Mouse (Mus musculus) hindbrain, postnatal 0 days (tissue): ENCODE results near the gene Fcgr2b. TPM values are rescaled to one million over a fixed set of nuclear protein-coding genes. Genes with fewer than 3 reads are reported as not detected.
"Not testable (repeated sequence)": the region's sequence is repeated elsewhere in the genome, so short reads cannot be mapped to it uniquely, and the experiment has no call there.

ENCODE experiments used
- ATAC-seq: fragments of 200-750 bp; cut with Nextera tagmentation; 2 replicates; pipeline ENCODE4 v1.8.0; 2017; ENCODE audit warnings: mild to moderate bottlenecking, moderate TSS enrichment, moderate library complexity
- DNase-seq: peaks from one replicate; pipeline ENCODE4 v3.0.0-alpha.2; 2015; ENCODE audit warnings: low spot score
- H3K27ac ChIP-seq: fragments of 300-500 bp; sonication (generic); 2 replicates; pipeline ENCODE4 v1.5.1; 2014; ENCODE audit warnings: mild to moderate bottlenecking
- H3K27me3 ChIP-seq: fragments of 300-500 bp; sonication (generic); 2 replicates; pipeline ENCODE4 v1.6.1; 2014; ENCODE audit warnings: low read length, mixed read lengths; ENCODE audit not compliant: insufficient read depth
- H3K36me3 ChIP-seq: fragments of 300-500 bp; sonication (generic); 2 replicates; pipeline ENCODE4 v1.6.1; 2014; ENCODE audit warnings: low read length, mixed read lengths; ENCODE audit not compliant: insufficient read depth
- H3K4me1 ChIP-seq: fragments of 300-500 bp; sonication (generic); 2 replicates; pipeline ENCODE4 v1.6.1; 2014; ENCODE audit warnings: antibody characterized with exemption, low read length, mixed read lengths; ENCODE audit not compliant: insufficient read depth
- H3K4me2 ChIP-seq: fragments of 300-500 bp; sonication (generic); 2 replicates; pipeline ENCODE4 v1.6.1; 2014; ENCODE audit warnings: low read depth, mild to moderate bottlenecking, low read length, moderate library complexity, mixed read lengths
- H3K4me3 ChIP-seq: fragments of 300-500 bp; sonication (generic); 2 replicates; pipeline ENCODE4 v1.5.1; 2014; ENCODE audit warnings: low read length
- H3K9ac ChIP-seq: fragments of 300-500 bp; sonication (generic); replicated peaks from 2 replicates; pipeline ENCODE4 v1.6.1; 2014; ENCODE audit warnings: mild to moderate bottlenecking, low read length, moderate library complexity, mixed read lengths
- H3K9me3 ChIP-seq: fragments of 300-500 bp; sonication (generic); 2 replicates; pipeline ENCODE4 v1.6.1; 2016; ENCODE audit warnings: low read length, mixed read lengths
- CTCF ChIP-seq: IDR thresholded peaks from 2 replicates; pipeline ENCODE4 v1.5.1; 2016; ENCODE audit warnings: antibody characterized with exemption, control low read depth, low read depth
- WGBS: fragments of 180-500 bp; shearing (Covaris S2); extraction: QIAGEN DNeasy Blood & Tissue Kit; methylation state at CpG from one replicate; pipeline ENCODE4 v1.1.7; 2014; 5-methylcytosine and 5-hydroxymethylcytosine counted together
- polyA plus RNA-seq: library from polyadenylated mRNA; unstranded; fragments of >200 nt; fragmentation: Nextera tagmentation; extraction: Ambion mirVana; gene quantifications from 2 replicates; pipeline ENCODE4 v1.2.1, GENCODE M21; 2015
- total RNA-seq: library from RNA; depleted of rRNA; stranded (reverse); fragments of >200 nt; gene quantifications from 2 replicates; pipeline ENCODE4 v1.2.3, GENCODE M21; 2014

Fcgr2b gene
- total and polyA plus RNA-seq, 2 experiments from 2014 or later: 3.6 to 5.3 TPM

GRCm38 (mm10) chr1:170996034-170996433, 19.7 kb upstream of the Fcgr2b start:
- TF ChIP-seq CTCF: no peak
- 84% methylated on average over 3 of the region's 3 CpGs for WGBS
- Histone ChIP-seq H3K9ac (no peak overlapping the region), H3K4me3 (no peak overlapping the region), H3K27ac (no peak overlapping the region), H3K36me3 (no peaks in the 10 kb centered on the region), H3K4me1 (no peaks in the 10 kb centered on the region; the same call in 1 of the 2 replicates), H3K4me2 (no peak overlapping the region), H3K27me3 (no peaks in the 10 kb centered on the region), H3K9me3 (no peaks in the 10 kb centered on the region)
- DNase-seq (no peak), ATAC-seq (no peak)

DNA sequence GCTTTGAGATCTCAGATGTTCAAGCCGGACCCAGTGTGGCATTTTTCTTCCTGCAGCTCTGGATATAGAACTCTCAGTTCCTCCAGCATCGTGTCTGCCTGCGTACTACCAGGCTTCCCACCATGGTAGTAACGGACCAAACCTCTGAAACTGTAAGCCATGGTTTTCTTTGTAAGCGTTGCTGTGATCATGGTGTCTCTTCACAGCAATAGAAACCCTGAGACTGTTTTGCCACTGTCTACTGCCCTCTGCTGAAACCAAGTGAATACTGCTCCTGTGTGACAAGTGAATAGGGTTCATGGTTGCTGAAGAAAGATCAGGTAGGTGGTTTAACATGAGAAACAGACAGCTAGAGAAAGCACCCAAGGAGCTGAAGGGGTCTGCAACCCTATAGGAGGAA, 16.2 kb upstream of the Fcgr2b start:
- Histone ChIP-seq H3K36me3 (no peaks in the 10 kb centered on the region), H3K9ac (no peak overlapping the region), H3K27ac (no peak overlapping the region), H3K27me3 (no peaks in the 10 kb centered on the region), H3K4me3 (no peak overlapping the region), H3K9me3 (no peaks in the 10 kb centered on the region), H3K4me2 (no peak overlapping the region), H3K4me1 (no peaks in the 10 kb centered on the region)
- TF ChIP-seq CTCF: peak; percentile 71
- WGBS: 61% methylated on average over 5 of the region's 5 CpGs
- no peak for ATAC-seq
- peak; percentile 55 for DNase-seq

DNA sequence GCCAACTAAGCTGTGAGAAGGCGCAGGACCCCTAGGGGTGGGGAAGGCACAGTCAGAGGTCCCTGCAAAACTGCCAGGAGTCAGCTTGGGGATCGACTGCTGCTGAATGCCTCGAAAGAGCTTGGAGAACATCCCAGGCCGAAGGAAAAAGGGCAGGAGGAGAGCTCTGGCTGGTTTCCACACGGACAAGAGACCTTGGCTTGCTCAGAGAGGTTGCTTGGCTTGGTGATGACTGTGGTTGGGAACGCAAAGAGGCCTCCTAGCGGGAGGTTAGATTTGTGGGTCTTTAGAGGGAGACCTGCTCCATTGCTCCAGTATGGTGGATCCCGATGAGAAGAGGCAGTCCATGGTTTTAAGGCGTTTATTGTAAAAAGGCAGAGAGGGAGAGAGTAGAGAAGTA, 13.3 kb upstream of the Fcgr2b start:
- H3K4me2 ChIP-seq: no peak overlapping the region
- H3K9ac ChIP-seq: no peak overlapping the region
- H3K27ac ChIP-seq: no peak overlapping the region
- 61% methylated on average over 9 of the region's 9 CpGs for WGBS
- TF ChIP-seq CTCF: no peak
- no peaks in the 10 kb centered on the region for H3K9me3 ChIP-seq
- H3K4me3 ChIP-seq: no peak overlapping the region
- H3K4me1 ChIP-seq: no peaks in the 10 kb centered on the region
- no peaks in the 10 kb centered on the region for H3K27me3 ChIP-seq
- ATAC-seq: no peak
- no peaks in the 10 kb centered on the region for H3K36me3 ChIP-seq
- peak; percentile 5 for DNase-seq

- H3K4me1 ChIP-seq: no peaks in the 10 kb centered on the region
- 83% methylated on average over 5 of the region's 5 CpGs for WGBS
- H3K27ac ChIP-seq: no peak overlapping the region
- no peak overlapping the region for H3K4me3 ChIP-seq
- TF ChIP-seq CTCF: no peak
- no peak overlapping the region for H3K4me2 ChIP-seq
- H3K27me3 ChIP-seq: no peaks in the 10 kb centered on the region
- no peaks in the 10 kb centered on the region for H3K36me3 ChIP-seq
- no peaks in the 10 kb centered on the region for H3K9me3 ChIP-seq
- ATAC-seq (no peak), DNase-seq (no peak)
- H3K9ac ChIP-seq: no peak overlapping the region
Observed at GRCm38 (mm10) chr1:170985861-170986260, 9.5 kb upstream of the Fcgr2b start.

- Histone ChIP-seq H3K4me3 (no peak overlapping the region), H3K27me3 (no peaks in the 10 kb centered on the region), H3K9me3 (no peaks in the 10 kb centered on the region), H3K9ac (no peak overlapping the region), H3K4me1 (no peaks in the 10 kb centered on the region), H3K36me3 (no peaks in the 10 kb centered on the region), H3K4me2 (no peak overlapping the region), H3K27ac (no peak overlapping the region)
- no peak for TF ChIP-seq CTCF
- no peak for DNase-seq
- 87% methylated on average over 3 of the region's 3 CpGs for WGBS
- ATAC-seq: no peak
Observed at GRCm38 (mm10) chr1:170985092-170985491, 8.7 kb upstream of the Fcgr2b start.

- Histone ChIP-seq H3K27me3 (no peaks in the 10 kb centered on the region), H3K27ac (no peak overlapping the region), H3K9ac (no peak overlapping the region), H3K36me3 (no peaks in the 10 kb centered on the region), H3K4me1 (no peaks in the 10 kb centered on the region), H3K4me2 (no peak overlapping the region), H3K9me3 (no peaks in the 10 kb centered on the region), H3K4me3 (no peak overlapping the region)
- no peak for ATAC-seq
- 84% methylated on average over 4 of the region's 4 CpGs for WGBS
- TF ChIP-seq CTCF: no peak
- no peak for DNase-seq
Observed at GRCm38 (mm10) chr1:170983066-170983465, 6.7 kb upstream of the Fcgr2b start.

- DNase-seq: no peak
- no peaks in the 10 kb centered on the region for H3K9me3 ChIP-seq
- H3K27me3 ChIP-seq: no peaks in the 10 kb centered on the region
- no peak for TF ChIP-seq CTCF
- no peak for ATAC-seq
- WGBS: 79% methylated on average over 2 of the region's 2 CpGs
- no peaks in the 10 kb centered on the region for H3K36me3 ChIP-seq
- no peak overlapping the region for H3K27ac ChIP-seq
- no peak overlapping the region for H3K9ac ChIP-seq
- no peak overlapping the region for H3K4me3 ChIP-seq
- H3K4me2 ChIP-seq: no peak overlapping the region
- H3K4me1 ChIP-seq: no peaks in the 10 kb centered on the region
Observed at GRCm38 (mm10) chr1:170982301-170982700, 6.0 kb upstream of the Fcgr2b start.

DNA sequence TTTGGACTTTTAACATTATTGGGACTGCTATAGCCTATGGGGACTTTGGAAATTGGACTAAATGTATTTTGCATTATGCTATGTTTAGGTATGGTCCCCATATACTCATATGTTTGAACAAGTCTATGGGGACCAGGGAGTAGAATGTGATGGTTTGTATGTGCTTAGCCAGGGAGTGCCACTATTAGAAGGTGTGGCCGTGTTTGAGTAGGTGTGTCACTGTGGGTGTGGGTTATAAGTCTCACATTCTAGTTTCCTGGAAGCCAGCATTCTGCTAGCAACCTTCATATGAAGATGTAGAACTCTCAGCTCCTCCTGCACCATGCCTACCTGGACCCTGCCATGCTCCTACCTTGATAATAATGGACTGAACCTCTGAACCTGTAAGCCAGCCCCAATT, 5.3 kb upstream of the Fcgr2b start:
- not testable (repeated sequence) for H3K4me2 ChIP-seq, H3K27me3 ChIP-seq, H3K4me1 ChIP-seq, H3K27ac ChIP-seq, DNase-seq, H3K4me3 ChIP-seq, H3K9me3 ChIP-seq, ATAC-seq, H3K9ac ChIP-seq, H3K36me3 ChIP-seq
- 79% methylated on average over 1 of the region's 1 CpGs for WGBS
